In genomic region chr11:67124943-67125342, GRCm38 (mm10) we compare ENCODE assay signal across 28 mouse cellular contexts. TPM values are rescaled to one million over a fixed set of nuclear protein-coding genes. Genes with fewer than 3 reads are reported as not detected.
A peak's percentile ranks its signal among the peaks of the same experiment; 100 is the strongest.
DNase-seq lines count a peak whose midpoint lies in the region; ATAC-seq and TF ChIP-seq lines count a peak whose summit lies in the region.
"Had no signal": no experiment of that assay in that cellular context is flagged by ENCODE, and none has a peak within 500 bp of the region (broad histone marks: within the 10 kb centered on the region; RNA-seq: fewer than 3 reads in every experiment).

No protein-coding gene starts in this region.

- no peaks in the 10 kb centered on the region for H3K9me3 ChIP-seq in embryonic facial prominence, embryonic 12.5 days
- H3K9me3 ChIP-seq in embryonic facial prominence, embryonic 10.5 days, result no peaks in the 10 kb centered on the region
- H3K9me3 ChIP-seq in kidney, postnatal 0 days (replicated peaks; ENCODE audit: low read length), result no peaks in the 10 kb centered on the region
- H3K9me3 ChIP-seq in neural tube, embryonic 11.5 days (ENCODE audit: control insufficient read depth, low read length), result no peaks in the 10 kb centered on the region
- H3K9me3 ChIP-seq: heart, embryonic 12.5 days; hindbrain, embryonic 10.5 days; intestine, embryonic 15.5 days; liver, embryonic 15.5 days; lung, embryonic 15.5 days; megakaryocyte, embryonic 14.5 days had no signal

- no peaks in the 10 kb centered on the region for H3K27me3 ChIP-seq in embryonic facial prominence, embryonic 12.5 days
- no peaks in the 10 kb centered on the region for H3K27me3 ChIP-seq in embryonic facial prominence, embryonic 10.5 days (replicated peaks; ENCODE audit: low read depth, poor library complexity, severe bottlenecking)
- H3K27me3 ChIP-seq in kidney, postnatal 0 days (ENCODE audit: insufficient read depth, low read length), result no peaks in the 10 kb centered on the region
- H3K27me3 ChIP-seq in neural tube, embryonic 11.5 days (ENCODE audit: control insufficient read depth, insufficient read depth, low read length), result no peaks in the 10 kb centered on the region
- H3K27me3 ChIP-seq: heart, embryonic 12.5 days; intestine, embryonic 15.5 days; liver, embryonic 15.5 days; lung, embryonic 15.5 days had no signal

- no peak for DNase-seq in embryonic facial prominence, embryonic 10.5 days (ENCODE audit: low spot score)
- no peak for DNase-seq in kidney, postnatal 0 days (ENCODE audit: low spot score)
- no peak for DNase-seq in kidney, postnatal 36 days
- no peak for DNase-seq in neural tube, embryonic 11.5 days (ENCODE audit: low spot score)
- DNase-seq in neural tube, embryonic 10.5 days (ENCODE audit: extremely low spot score, low spot score), result no peak
- no peak for DNase-seq in testis, postnatal 10 days (ENCODE audit: low spot score)
- DNase-seq: adrenal gland, postnatal 14 days; cerebellum, adult 2 months; cerebellum, postnatal 36 days; embryo, embryonic 11 days; heart, adult 18-20 months; heart, postnatal 10 days; kidney, postnatal 14 days; layer of hippocampus, postnatal 36 days; liver; lung, postnatal 36 days; spleen, adult 18-20 months had no signal

- no peak for ATAC-seq in embryonic facial prominence, embryonic 12.5 days (ENCODE audit: insufficient number of reproducible peaks, insufficient read depth, low FRiP score, low TSS enrichment)
- ATAC-seq in kidney, postnatal 0 days (replicated peaks; ENCODE audit: low FRiP score, low read depth), result no peak
- peak; percentile 77; the same call in 1 of the 2 replicates for ATAC-seq in neural tube, embryonic 11.5 days (ENCODE audit: insufficient read depth, low FRiP score, low TSS enrichment)
- no peak for ATAC-seq in monocyte, adult 5-6 weeks (replicated peaks; ENCODE audit: insufficient number of reproducible peaks, low FRiP score, low TSS enrichment, poor library complexity, severe bottlenecking)
- ATAC-seq: hindbrain, embryonic 16.5 days; intestine, embryonic 15.5 days had no signal

- no peaks in the 10 kb centered on the region for H3K36me3 ChIP-seq in embryonic facial prominence, embryonic 12.5 days
- H3K36me3 ChIP-seq in embryonic facial prominence, embryonic 10.5 days (replicated peaks), result no peaks in the 10 kb centered on the region
- H3K36me3 ChIP-seq in kidney, postnatal 0 days (ENCODE audit: insufficient read depth, low read length), result no peaks in the 10 kb centered on the region
- H3K36me3 ChIP-seq in neural tube, embryonic 11.5 days (ENCODE audit: control insufficient read depth, insufficient read depth, low read length), result no peaks in the 10 kb centered on the region
- H3K36me3 ChIP-seq: heart, embryonic 12.5 days; hindbrain, embryonic 10.5 days; intestine, embryonic 15.5 days; liver, embryonic 15.5 days; lung, embryonic 15.5 days had no signal

- H3K4me2 ChIP-seq in embryonic facial prominence, embryonic 12.5 days (replicated peaks), result 0 out of 2 replicates have a peak overlapping the region, but pooled peaks have one; percentile 11
- peak overlapping the region; percentile 32; the same call in 1 of the 2 replicates for H3K4me2 ChIP-seq in kidney, postnatal 0 days (ENCODE audit: low read length)
- no peak overlapping the region for H3K4me2 ChIP-seq in neural tube, embryonic 11.5 days (ENCODE audit: low read depth)
- H3K4me2 ChIP-seq: heart, embryonic 12.5 days; intestine, embryonic 15.5 days; liver, embryonic 15.5 days; lung, embryonic 15.5 days had no signal

- no peak for TF ChIP-seq CTCF in kidney, postnatal 0 days (IDR thresholded peaks at IDR 0.05; ENCODE audit: low read depth)

- H3K4me1 ChIP-seq in embryonic facial prominence, embryonic 12.5 days, result no peaks in the 10 kb centered on the region
- peaks cover 13% of the 10 kb centered on the region for H3K4me1 ChIP-seq in embryonic facial prominence, embryonic 10.5 days
- no peaks in the 10 kb centered on the region for H3K4me1 ChIP-seq in kidney, postnatal 0 days (replicated peaks; ENCODE audit: insufficient read depth, low read length)
- 0 out of 2 replicates have a peak, but pooled peaks cover 3% of the 10 kb centered on the region for H3K4me1 ChIP-seq in neural tube, embryonic 11.5 days (ENCODE audit: control insufficient read depth, insufficient read depth, low read length)
- H3K4me1 ChIP-seq: heart, embryonic 12.5 days; intestine, embryonic 15.5 days; liver, embryonic 15.5 days; lung, embryonic 15.5 days; megakaryocyte, embryonic 14.5 days had no signal

- no peak overlapping the region for H3K4me3 ChIP-seq in embryonic facial prominence, embryonic 12.5 days
- no peak overlapping the region for H3K4me3 ChIP-seq in embryonic facial prominence, embryonic 10.5 days
- H3K4me3 ChIP-seq in kidney, postnatal 0 days (replicated peaks; ENCODE audit: low read depth, low read length), result no peak overlapping the region
- H3K4me3 ChIP-seq in neural tube, embryonic 11.5 days (ENCODE audit: low read depth, low read length), result no peak overlapping the region
- H3K4me3 ChIP-seq: heart, embryonic 12.5 days; hindbrain, embryonic 10.5 days; intestine, embryonic 15.5 days; liver, embryonic 15.5 days; lung, embryonic 15.5 days; megakaryocyte, embryonic 14.5 days had no signal

- H3K27ac ChIP-seq in embryonic facial prominence, embryonic 12.5 days, result no peak overlapping the region
- H3K27ac ChIP-seq in embryonic facial prominence, embryonic 10.5 days (replicated peaks), result no peak overlapping the region
- H3K27ac ChIP-seq in kidney, postnatal 0 days, result no peak overlapping the region
- H3K27ac ChIP-seq in neural tube, embryonic 11.5 days (ENCODE audit: low read depth, low read length), result 0 out of 2 replicates have a peak overlapping the region, but pooled peaks have one; percentile 42
- H3K27ac ChIP-seq: hindbrain, embryonic 10.5 days; intestine, embryonic 15.5 days; liver, embryonic 15.5 days; lung, embryonic 15.5 days had no signal

- H3K9ac ChIP-seq in embryonic facial prominence, embryonic 12.5 days, result no peak overlapping the region
- no peak overlapping the region for H3K9ac ChIP-seq in kidney, postnatal 0 days (ENCODE audit: low read depth, low read length)
- H3K9ac ChIP-seq in neural tube, embryonic 11.5 days (ENCODE audit: low read length), result no peak overlapping the region
- H3K9ac ChIP-seq: heart, embryonic 12.5 days; intestine, embryonic 15.5 days; liver, embryonic 15.5 days; lung, embryonic 15.5 days had no signal

- 60% methylated on average over 7 of the region's 7 CpGs for WGBS in embryonic facial prominence, embryonic 12.5 days
- 82% methylated on average over 7 of the region's 7 CpGs for WGBS in embryonic facial prominence, embryonic 10.5 days
- WGBS in kidney, postnatal 0 days, result 47% methylated on average over 7 of the region's 7 CpGs
- WGBS in neural tube, embryonic 11.5 days, result 52% methylated on average over 7 of the region's 7 CpGs

RNA-seq across cellular contexts. Expression of gene Myh2, which starts 45.9 kb away (rescaled TPM):
- 0.06 TPM in 1 of 2 replicates, not detected in the other for polyA plus RNA-seq in embryonic facial prominence, embryonic 12.5 days (2016; fragmentation: Nextera tagmentation; extraction: Ambion mirVana)
- polyA plus RNA-seq in embryonic facial prominence, embryonic 10.5 days (2016; fragmentation: Nextera tagmentation; extraction: Ambion mirVana), result 0.04 TPM in 1 of 2 replicates, not detected in the other
- not detected in 2 replicates for polyA plus RNA-seq in kidney, postnatal 0 days (2015; fragmentation: Nextera tagmentation; extraction: Ambion mirVana)
- 0.04 TPM in 1 of 2 replicates, not detected in the other for polyA plus RNA-seq in neural tube, embryonic 11.5 days (2014; fragmentation: Nextera tagmentation; extraction: Ambion mirVana)
- not detected in 3 replicates for total RNA-seq in monocyte, adult 5-6 weeks (2017)
- total RNA-seq: adrenal gland, postnatal 14 days; heart, adult 18-20 months; heart, postnatal 10 days had no signal
- polyA plus RNA-seq: cerebellum, adult 2 months; forebrain, embryonic 11.5 days; heart, embryonic 12.5 days; hindbrain, embryonic 10.5 days; intestine, embryonic 15.5 days; lung, embryonic 15.5 days had no signal

RNA-seq across cellular contexts. Expression of gene Myh3, which starts 46.8 kb away (rescaled TPM):
- polyA plus RNA-seq in embryonic facial prominence, embryonic 12.5 days (2016; fragmentation: Nextera tagmentation; extraction: Ambion mirVana), result 25.2 and 34.6 TPM in 2 replicates
- 0.21 and 0.30 TPM in 2 replicates for polyA plus RNA-seq in embryonic facial prominence, embryonic 10.5 days (2016; fragmentation: Nextera tagmentation; extraction: Ambion mirVana)
- polyA plus RNA-seq in kidney, postnatal 0 days (2015; fragmentation: Nextera tagmentation; extraction: Ambion mirVana), result 0.01 and 0.05 TPM in 2 replicates
- 29.9 and 32.0 TPM in 2 replicates for polyA plus RNA-seq in neural tube, embryonic 11.5 days (2014; fragmentation: Nextera tagmentation; extraction: Ambion mirVana)
- not detected in 3 replicates for total RNA-seq in monocyte, adult 5-6 weeks (2017)
- polyA plus RNA-seq: urinary bladder, adult 2 months had no signal

Comparison
In these comparisons a context has a peak if more than half of its experiments do, and no peak if none do; other contexts are left out.
1. RNA of gene Myh3, which starts 46.8 kb away (polyA plus RNA-seq): 25.2 to 34.6 TPM in embryonic facial prominence, embryonic 12.5 days and 29.9 to 32.0 TPM in neural tube, embryonic 11.5 days; 0.21 to 0.30 TPM in embryonic facial prominence, embryonic 10.5 days and 0.01 to 0.05 TPM in kidney, postnatal 0 days; every median in the first group is over 10 times any median in the second.